Mouse (Mus musculus) neural tube, embryonic 14.5 days (tissue): ENCODE measurements around the gene Frmd4a. TPM values are rescaled to one million over a fixed set of nuclear protein-coding genes. Genes with fewer than 3 reads are reported as not detected.

Experiments used
- ATAC-seq: fragments of 200-750 bp; cut with Nextera tagmentation; 2 replicates; pipeline ENCODE4 v1.8.0; 2017; ENCODE audit warnings: low read depth, mild to moderate bottlenecking, moderate TSS enrichment, moderate library complexity
- H3K27ac ChIP-seq: fragments of 300-500 bp; sonication (generic); 2 replicates; pipeline ENCODE4 v1.5.1; 2014; ENCODE audit warnings: low read depth, mild to moderate bottlenecking, control low read depth, low read length, moderate library complexity, mixed read lengths
- H3K27me3 ChIP-seq: fragments of 300-500 bp; sonication (generic); 2 replicates; pipeline ENCODE4 v1.6.1; 2014; ENCODE audit warnings: low read length; ENCODE audit not compliant: control insufficient read depth, insufficient read depth
- H3K36me3 ChIP-seq: fragments of 300-500 bp; sonication (generic); 2 replicates; pipeline ENCODE4 v1.6.1; 2014; ENCODE audit warnings: low read length, mixed read lengths; ENCODE audit not compliant: control insufficient read depth, insufficient read depth
- H3K4me1 ChIP-seq: fragments of 300-500 bp; sonication (generic); 2 replicates; pipeline ENCODE4 v1.6.1; 2014; ENCODE audit warnings: low read length; ENCODE audit not compliant: control insufficient read depth, insufficient read depth
- H3K4me2 ChIP-seq: fragments of 300-500 bp; sonication (generic); 2 replicates; pipeline ENCODE4 v1.6.1; 2014; ENCODE audit warnings: mild to moderate bottlenecking, low read depth, low read length, control low read depth
- H3K4me3 ChIP-seq: fragments of 300-500 bp; sonication (generic); 2 replicates; pipeline ENCODE4 v1.5.1; 2014; ENCODE audit warnings: low read depth, low read length, control low read depth, mixed read lengths
- H3K9ac ChIP-seq: fragments of 300-500 bp; sonication (generic); replicated peaks from 2 replicates; pipeline ENCODE4 v1.6.1; 2014; ENCODE audit warnings: low read depth, mild to moderate bottlenecking, control low read depth, low read length, mixed read lengths
- H3K9me3 ChIP-seq: fragments of 300-500 bp; sonication (generic); 2 replicates; pipeline ENCODE4 v1.6.1; 2016; ENCODE audit warnings: low read length; ENCODE audit not compliant: control insufficient read depth
- WGBS: fragments of 180-500 bp; shearing (Covaris S2); extraction: QIAGEN DNeasy Blood & Tissue Kit; methylation state at CpG from one replicate; pipeline ENCODE4 v1.1.7; 2014; 5-methylcytosine and 5-hydroxymethylcytosine counted together
- polyA plus RNA-seq: library from polyadenylated mRNA; unstranded; fragments of >200 nt; fragmentation: Nextera tagmentation; extraction: Ambion mirVana; gene quantifications from 2 replicates; pipeline ENCODE4 v1.2.1, GENCODE M21; 2014

Frmd4a gene
- polyA plus RNA-seq, 1 experiment from 2014 or later: 67.4 TPM

GRCm38 (mm10) chr2:4154036-4154653, 136.6 kb downstream of the Frmd4a start:
- no peak for ATAC-seq
- Histone ChIP-seq H3K9me3 (no peaks in the 10 kb centered on the region), H3K27ac (peak overlapping the region; percentile 77; the same call in 1 of the 2 replicates), H3K27me3 (no peaks in the 10 kb centered on the region), H3K4me1 (peaks cover 17% of the 10 kb centered on the region; the same call in 1 of the 2 replicates), H3K36me3 (no peaks in the 10 kb centered on the region), H3K4me2 (peak overlapping the region; percentile 55), H3K4me3 (peak overlapping the region; percentile 37), H3K9ac (peak overlapping the region; percentile 17; the same call in 1 of the 2 replicates)
- WGBS: 45% methylated on average over 5 of the region's 5 CpGs

GRCm38 (mm10) chr2:4154654-4155047, 137.1 kb downstream of the Frmd4a start:
- Histone ChIP-seq H3K36me3 (no peaks in the 10 kb centered on the region), H3K27me3 (no peaks in the 10 kb centered on the region), H3K27ac (peak overlapping the region; percentile 77; the same call in 1 of the 2 replicates), H3K4me1 (peaks cover 17% of the 10 kb centered on the region; the same call in 1 of the 2 replicates), H3K4me2 (peak overlapping the region; percentile 55), H3K4me3 (peak overlapping the region; percentile 37), H3K9ac (peak overlapping the region; percentile 17; the same call in 1 of the 2 replicates), H3K9me3 (no peaks in the 10 kb centered on the region)
- ATAC-seq: no peak
- WGBS: 73% methylated on average over 4 of the region's 4 CpGs

GRCm38 (mm10) chr2:4155406-4155805, 137.9 kb downstream of the Frmd4a start:
- Histone ChIP-seq H3K36me3 (no peaks in the 10 kb centered on the region), H3K4me1 (peaks cover 17% of the 10 kb centered on the region; the same call in 1 of the 2 replicates), H3K27me3 (no peaks in the 10 kb centered on the region), H3K4me3 (peak overlapping the region; percentile 37; the same call in 1 of the 2 replicates), H3K9ac (no peak overlapping the region), H3K4me2 (peak overlapping the region; percentile 55; the same call in 1 of the 2 replicates), H3K9me3 (no peaks in the 10 kb centered on the region), H3K27ac (no peak overlapping the region)
- no peak for ATAC-seq

- Histone ChIP-seq H3K9me3 (no peaks in the 10 kb centered on the region), H3K9ac (no peak overlapping the region), H3K27ac (no peak overlapping the region)
Observed at GRCm38 (mm10) chr2:4156511-4156910, 139.0 kb downstream of the Frmd4a start.

GRCm38 (mm10) chr2:4157396-4157795, 139.9 kb downstream of the Frmd4a start:
- 50% methylated on average over 4 of the region's 4 CpGs for WGBS

More at GRCm38 (mm10) chr2:4156511-4156910, 139.0 kb downstream of the Frmd4a start:
- no peaks in the 10 kb centered on the region for H3K27me3 ChIP-seq
- H3K4me2 ChIP-seq: no peak overlapping the region
- ATAC-seq: no peak
- H3K36me3 ChIP-seq: no peaks in the 10 kb centered on the region
- H3K4me1 ChIP-seq: peaks cover 17% of the 10 kb centered on the region; the same call in 1 of the 2 replicates
- H3K4me3 ChIP-seq: no peak overlapping the region

GRCm38 (mm10) chr2:4159574-4160203, 142.2 kb downstream of the Frmd4a start:
- Histone ChIP-seq H3K27ac (no peak overlapping the region), H3K4me1 (peaks cover 9% of the 10 kb centered on the region; the same call in 1 of the 2 replicates), H3K4me2 (no peak overlapping the region), H3K9me3 (no peaks in the 10 kb centered on the region), H3K27me3 (no peaks in the 10 kb centered on the region), H3K36me3 (no peaks in the 10 kb centered on the region), H3K4me3 (no peak overlapping the region), H3K9ac (no peak overlapping the region)
- ATAC-seq: no peak
- WGBS: 85% methylated on average over 15 of the region's 15 CpGs

More at GRCm38 (mm10) chr2:4157396-4157795, 139.9 kb downstream of the Frmd4a start:
- Histone ChIP-seq H3K36me3 (no peaks in the 10 kb centered on the region), H3K4me1 (peaks cover 17% of the 10 kb centered on the region; the same call in 1 of the 2 replicates), H3K9me3 (no peaks in the 10 kb centered on the region), H3K27ac (no peak overlapping the region), H3K4me3 (no peak overlapping the region), H3K27me3 (no peaks in the 10 kb centered on the region), H3K4me2 (no peak overlapping the region), H3K9ac (no peak overlapping the region)
- ATAC-seq: no peak

- Histone ChIP-seq H3K4me1 (peaks cover 16% of the 10 kb centered on the region), H3K27ac (no peak overlapping the region), H3K9ac (no peak overlapping the region), H3K36me3 (no peaks in the 10 kb centered on the region), H3K9me3 (no peaks in the 10 kb centered on the region), H3K4me2 (no peak overlapping the region), H3K4me3 (no peak overlapping the region), H3K27me3 (no peaks in the 10 kb centered on the region)
- no peak for ATAC-seq
- 89% methylated on average over 2 of the region's 2 CpGs for WGBS
Observed at GRCm38 (mm10) chr2:4166191-4166590, 148.7 kb downstream of the Frmd4a start.

- no peaks in the 10 kb centered on the region for H3K9me3 ChIP-seq
- no peak overlapping the region for H3K9ac ChIP-seq
- H3K36me3 ChIP-seq: no peaks in the 10 kb centered on the region
- no peak for ATAC-seq
- H3K4me2 ChIP-seq: no peak overlapping the region
- H3K4me3 ChIP-seq: no peak overlapping the region
- H3K27me3 ChIP-seq: no peaks in the 10 kb centered on the region
- WGBS: 93% methylated on average over 6 of the region's 6 CpGs
- peaks cover 16% of the 10 kb centered on the region for H3K4me1 ChIP-seq
- H3K27ac ChIP-seq: no peak overlapping the region
Observed at GRCm38 (mm10) chr2:4167131-4167530, 149.6 kb downstream of the Frmd4a start.

- H3K9ac ChIP-seq: no peak overlapping the region
- H3K4me1 ChIP-seq: peaks cover 16% of the 10 kb centered on the region
- no peaks in the 10 kb centered on the region for H3K36me3 ChIP-seq
- peak; percentile 89 for ATAC-seq
- no peak overlapping the region for H3K4me3 ChIP-seq
- H3K27me3 ChIP-seq: no peaks in the 10 kb centered on the region
- no peaks in the 10 kb centered on the region for H3K9me3 ChIP-seq
- H3K27ac ChIP-seq: peak overlapping the region; percentile 75
- 45% methylated on average over 10 of the region's 10 CpGs for WGBS
- H3K4me2 ChIP-seq: no peak overlapping the region
Observed at GRCm38 (mm10) chr2:4169726-4170125, 152.2 kb downstream of the Frmd4a start.
